Mouse (Mus musculus) brown adipose tissue, adult 24 weeks (tissue): ENCODE measurements around the gene Ppp2r5a. TPM values are rescaled to one million over a fixed set of nuclear protein-coding genes. Genes with fewer than 3 reads are reported as not detected.

ENCODE experiments used
- H3K27ac ChIP-seq: fragments of 200-500 bp; replicated peaks from 2 replicates; pipeline ENCODE4 v1.5.1; 2012; ENCODE audit warnings: low read depth, mild to moderate bottlenecking, low read length
- H3K4me1 ChIP-seq: fragments of 200-500 bp; 2 replicates; pipeline ENCODE4 v1.6.1; 2012; ENCODE audit warnings: low read length, mixed read lengths; ENCODE audit not compliant: control insufficient read depth, insufficient read depth, insufficient read length
- H3K4me3 ChIP-seq: fragments of 200-500 bp; 2 replicates; pipeline ENCODE4 v1.5.1; 2012; ENCODE audit warnings: low read depth, mild to moderate bottlenecking, low read length, moderate library complexity; ENCODE audit not compliant: insufficient read depth
- polyA plus RNA-seq: library from polyadenylated mRNA; stranded (reverse); fragments of >200 nt; gene quantifications from 2 replicates; pipeline ENCODE4 v1.2.4, GENCODE M21; 2012; ENCODE audit not compliant: missing spikeins, insufficient read depth, insufficient read length

Gene Ppp2r5a
- polyA plus RNA-seq, 1 experiment: 923 TPM

DNA sequence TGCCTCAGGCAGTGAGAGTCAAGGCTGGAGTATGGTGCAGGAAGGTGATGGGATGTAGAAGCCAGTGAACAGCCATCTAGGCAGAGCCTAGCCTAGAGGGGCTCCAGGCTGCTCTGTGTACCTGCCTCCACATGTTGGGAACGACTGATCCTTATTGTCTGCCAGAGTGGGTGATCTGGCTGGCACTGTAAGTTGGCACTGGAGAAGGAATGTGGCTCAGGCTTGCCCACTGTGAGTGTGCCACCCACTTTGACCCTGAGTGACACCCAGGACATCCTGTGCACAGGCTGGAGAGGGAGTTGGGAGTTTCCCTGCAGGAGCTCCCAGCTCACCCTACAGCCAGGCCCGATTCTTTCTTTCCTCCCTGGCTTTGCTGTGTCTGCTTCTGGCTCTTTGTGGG lies 63.2 kb downstream of the Ppp2r5a start:
- no peak overlapping the region for H3K4me3 ChIP-seq
- H3K4me1 ChIP-seq: no peaks in the 10 kb centered on the region
- no peak overlapping the region for H3K27ac ChIP-seq

DNA sequence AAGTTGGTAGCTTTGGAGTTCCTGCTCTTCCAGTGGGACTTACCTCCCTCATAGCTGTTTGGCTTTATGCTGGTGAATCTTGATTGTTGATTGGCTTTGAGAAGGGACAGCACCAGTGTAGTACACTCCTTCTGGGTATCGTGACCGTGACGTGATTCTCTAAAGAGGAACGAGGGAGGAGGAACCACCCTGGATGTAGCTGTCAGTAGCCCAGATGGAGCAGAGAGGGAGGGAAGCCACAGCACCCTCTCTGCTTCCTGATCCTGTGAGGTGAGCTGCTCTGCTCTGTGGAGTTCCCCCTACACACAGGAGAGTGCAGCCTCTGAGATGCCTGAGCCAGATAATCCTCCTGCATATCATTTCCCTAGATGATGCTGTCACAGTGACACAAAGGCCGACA lies 68.6 kb downstream of the Ppp2r5a start:
- H3K4me3 ChIP-seq: no peak overlapping the region

DNA sequence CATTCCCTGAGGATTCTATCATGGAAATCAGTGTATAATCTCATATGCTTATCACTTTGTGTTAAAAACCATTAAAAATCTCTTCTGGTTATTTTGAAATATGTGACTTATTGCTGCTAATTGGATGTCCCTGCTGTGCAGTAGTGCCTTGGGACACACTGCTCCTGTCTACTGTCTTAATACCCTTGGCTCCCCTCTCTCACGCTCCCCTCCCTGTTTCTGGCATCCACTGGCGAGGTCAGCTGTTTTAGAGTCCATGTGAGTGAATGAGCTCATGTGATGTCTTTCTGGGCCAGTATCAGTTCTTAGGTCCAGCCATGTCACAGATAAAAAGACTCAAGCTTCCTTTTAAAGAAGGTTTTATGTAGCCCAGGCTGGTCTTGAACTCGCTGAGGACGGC lies 72.7 kb downstream of the Ppp2r5a start:
- Histone ChIP-seq H3K27ac (no peak overlapping the region), H3K4me1 (no peaks in the 10 kb centered on the region; the same call in 1 of the 2 replicates), H3K4me3 (no peak overlapping the region)

More for the DNA sequence above, 68.6 kb downstream of the Ppp2r5a start:
- Histone ChIP-seq H3K4me1 (no peaks in the 10 kb centered on the region), H3K27ac (no peak overlapping the region)

DNA sequence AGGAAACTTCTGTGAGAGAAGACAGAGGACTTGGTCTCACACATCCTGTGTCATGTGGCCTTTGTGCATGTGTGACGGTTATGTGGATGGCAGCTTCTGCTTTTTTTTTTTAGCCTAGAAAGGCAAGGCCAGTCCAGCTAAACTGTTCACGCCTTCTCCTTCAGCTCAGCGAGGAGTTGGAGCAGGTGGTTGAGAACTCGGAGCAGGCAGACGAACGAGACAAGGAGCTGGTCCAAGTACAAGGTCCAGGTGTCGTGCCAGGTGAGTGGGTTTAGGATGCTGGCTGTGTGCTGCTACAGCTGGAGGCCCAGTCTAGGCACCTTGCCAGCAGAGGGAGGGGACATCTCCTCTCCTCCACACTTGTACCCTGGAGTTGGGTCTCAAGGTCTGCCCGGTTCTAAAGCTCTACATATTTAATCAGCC lies 75.0 kb downstream of the Ppp2r5a start:
- Histone ChIP-seq H3K4me3 (no peak overlapping the region), H3K4me1 (no peaks in the 10 kb centered on the region; the same call in 1 of the 2 replicates), H3K27ac (peak overlapping the region; percentile 15; the same call in 1 of the 2 replicates)

DNA sequence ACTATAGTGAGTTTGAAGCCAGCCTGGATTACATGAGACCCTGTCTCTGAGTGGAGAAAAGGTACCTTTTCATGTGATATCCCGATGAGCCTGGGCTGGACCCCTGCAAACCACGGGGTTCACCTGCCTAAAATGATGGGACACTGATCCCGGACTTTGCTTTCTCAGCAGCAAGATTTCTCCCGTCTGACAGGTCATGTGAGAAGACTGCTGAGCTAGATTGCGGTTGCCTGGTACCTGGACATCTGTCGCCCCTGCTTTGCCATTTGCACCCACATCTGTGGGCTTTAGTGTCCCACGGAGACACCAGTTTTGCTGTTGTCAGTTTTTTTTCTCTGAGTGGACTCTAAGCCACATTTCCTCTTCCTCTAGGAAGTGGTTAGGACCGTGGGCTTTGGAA lies 75.8 kb downstream of the Ppp2r5a start:
- Histone ChIP-seq H3K27ac (no peak overlapping the region), H3K4me3 (0 out of 2 replicates have a peak overlapping the region, but pooled peaks have one; percentile 2), H3K4me1 (no peaks in the 10 kb centered on the region; the same call in 1 of the 2 replicates)

DNA sequence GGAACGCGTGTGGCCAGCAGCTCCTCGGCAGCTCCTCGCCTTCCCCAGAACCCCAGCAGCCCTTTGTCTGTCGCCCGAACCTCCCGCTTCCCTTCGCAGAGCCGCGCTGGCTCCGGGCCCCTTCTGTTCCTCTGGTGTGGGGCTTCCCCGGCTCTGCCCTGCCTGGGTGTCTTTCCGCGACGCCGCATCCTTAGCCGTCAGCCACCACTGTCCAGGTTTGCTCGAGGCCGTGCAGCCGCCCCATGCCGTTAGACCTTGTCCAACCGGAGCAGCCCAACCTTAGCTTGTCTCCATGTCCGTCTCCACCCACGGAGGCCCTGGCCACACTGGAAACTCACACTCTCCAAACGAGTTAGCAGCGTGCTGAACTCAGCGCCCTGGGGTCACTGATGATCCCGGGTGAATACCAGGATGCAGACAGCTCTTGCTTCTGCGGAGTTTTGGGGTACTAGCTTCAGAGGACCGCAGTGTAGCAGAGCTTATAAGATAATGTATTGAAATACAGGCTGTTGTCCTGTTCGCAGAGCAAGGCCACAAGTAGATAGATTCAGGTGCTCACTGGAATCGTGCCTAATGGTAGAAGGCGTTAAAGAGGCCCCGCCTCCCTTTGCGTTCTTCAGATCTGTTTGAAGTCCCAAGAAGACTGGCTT lies 76.7 kb downstream of the Ppp2r5a start:
- Histone ChIP-seq H3K4me1 (no peaks in the 10 kb centered on the region; the same call in 1 of the 2 replicates), H3K27ac (no peak overlapping the region), H3K4me3 (peak overlapping the region; percentile 79)

DNA sequence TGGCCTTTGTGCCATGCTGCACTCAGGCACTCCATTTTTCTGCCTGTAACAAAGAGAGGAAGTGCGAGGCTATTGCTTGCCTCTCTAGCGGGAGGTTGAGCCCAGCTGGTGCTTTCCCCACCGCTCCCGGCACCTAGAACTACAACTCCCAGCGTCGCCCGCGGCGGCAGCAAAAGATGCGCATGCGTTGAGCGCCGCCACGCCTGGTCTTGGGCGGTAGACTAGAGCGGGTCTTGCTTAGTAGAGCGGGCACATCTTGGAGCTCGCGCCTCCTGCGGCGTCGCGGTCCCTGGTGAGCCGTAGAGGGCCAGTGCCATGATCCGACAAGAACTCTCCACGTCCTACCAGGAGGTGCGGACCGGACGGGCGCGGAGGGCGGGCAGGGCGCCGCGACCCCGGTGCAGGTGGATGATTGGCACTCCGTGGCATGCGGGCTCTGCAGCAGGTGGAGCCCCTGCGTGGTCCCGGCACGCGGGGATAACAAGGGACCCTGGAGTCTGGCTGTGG lies 77.3 kb downstream of the Ppp2r5a start, which contains the start of gene Tmem206:
Gene Tmem206 (plus strand): TSS at position 187 of the 507 bp plus-strand sequence.
- Histone ChIP-seq H3K4me1 (no peaks in the 10 kb centered on the region; the same call in 1 of the 2 replicates), H3K27ac (no peak within 1 kb of the TSS), H3K4me3 (peak within 1 kb of the TSS; percentile 79)

DNA sequence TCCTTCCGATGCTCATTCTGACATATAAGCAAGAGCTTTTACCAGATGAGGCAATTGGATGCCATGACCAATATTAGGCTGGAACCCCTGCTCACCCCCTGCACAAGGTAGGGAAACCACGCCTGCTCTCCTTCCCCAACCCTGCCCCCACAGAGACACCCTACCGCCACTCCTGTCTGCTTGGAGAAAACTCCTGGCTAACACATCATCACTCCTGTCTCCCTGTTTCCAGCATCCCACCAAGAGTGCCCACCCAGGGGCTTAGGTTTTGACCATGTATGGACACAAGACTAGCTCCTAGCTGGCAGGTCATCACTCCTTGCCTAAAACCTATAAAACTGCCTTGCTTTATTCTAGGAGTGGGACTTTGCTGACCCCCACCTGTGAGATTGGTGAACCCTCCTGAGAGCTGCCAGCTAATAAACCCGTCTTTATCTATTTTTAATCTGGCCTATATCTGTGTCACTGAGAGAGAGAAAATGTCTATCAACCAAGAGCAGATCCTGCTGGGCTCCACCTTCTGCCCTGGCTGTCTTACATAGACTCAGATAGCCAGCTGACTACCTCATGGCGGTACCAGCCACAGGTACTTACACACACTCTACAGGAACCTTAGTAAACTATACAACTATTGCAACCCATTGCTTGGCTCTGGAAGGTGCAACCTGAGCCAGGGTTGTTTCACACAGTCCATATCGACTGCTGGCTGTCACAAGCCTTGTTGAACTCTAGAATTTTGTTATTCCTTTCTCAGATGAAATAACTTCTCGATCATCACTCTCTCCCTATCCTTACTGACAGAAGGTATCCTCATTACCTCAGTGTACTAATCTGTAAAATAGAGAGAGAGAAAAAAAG lies 78.1 kb downstream of the Ppp2r5a start:
- Histone ChIP-seq H3K4me3 (no peak overlapping the region), H3K4me1 (no peaks in the 10 kb centered on the region; the same call in 1 of the 2 replicates), H3K27ac (no peak overlapping the region)

DNA sequence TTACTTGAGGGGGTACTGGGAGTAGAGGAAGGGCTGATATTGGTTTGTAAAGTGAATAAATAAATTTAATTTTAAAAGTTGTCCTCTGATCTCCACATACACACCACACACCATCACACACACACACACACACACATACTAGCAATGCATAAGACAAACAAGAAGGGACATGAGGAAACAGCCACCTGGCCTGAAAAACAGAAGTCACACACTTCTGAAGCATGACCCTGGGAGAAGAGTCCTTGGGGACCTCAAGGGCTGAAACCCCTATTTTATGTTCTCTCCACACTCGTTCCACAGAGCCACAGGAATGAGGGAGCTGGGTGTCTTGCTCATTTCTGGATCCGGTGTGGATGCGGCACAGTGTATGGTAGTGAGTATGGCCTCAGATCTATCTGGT lies 79.7 kb downstream of the Ppp2r5a start:
- Histone ChIP-seq H3K27ac (no peak overlapping the region), H3K4me1 (no peaks in the 10 kb centered on the region; the same call in 1 of the 2 replicates), H3K4me3 (no peak overlapping the region)

DNA sequence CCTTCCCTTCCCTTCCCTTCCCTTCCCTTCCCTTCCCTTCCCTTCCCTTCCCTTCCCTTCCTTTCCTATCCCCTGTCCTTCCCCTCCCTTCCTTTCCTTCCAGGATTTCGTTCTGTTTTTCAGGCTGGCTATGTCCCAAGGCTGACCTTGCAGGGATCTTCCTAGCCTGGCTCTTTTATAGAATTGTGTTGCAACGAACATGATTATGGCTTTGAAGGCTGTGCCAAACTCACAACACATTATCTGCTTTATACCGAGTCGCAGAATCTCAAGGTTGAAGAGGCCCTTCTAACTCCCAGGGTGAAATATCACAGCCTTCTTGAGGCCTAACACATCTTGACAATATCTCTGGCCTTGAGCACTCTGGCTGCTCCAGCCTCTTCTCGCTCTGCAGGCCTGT lies 84.4 kb downstream of the Ppp2r5a start:
- no peak overlapping the region for H3K27ac ChIP-seq
- H3K4me1 ChIP-seq: peaks cover 6% of the 10 kb centered on the region; the same call in 1 of the 2 replicates
- H3K4me3 ChIP-seq: no peak overlapping the region

DNA sequence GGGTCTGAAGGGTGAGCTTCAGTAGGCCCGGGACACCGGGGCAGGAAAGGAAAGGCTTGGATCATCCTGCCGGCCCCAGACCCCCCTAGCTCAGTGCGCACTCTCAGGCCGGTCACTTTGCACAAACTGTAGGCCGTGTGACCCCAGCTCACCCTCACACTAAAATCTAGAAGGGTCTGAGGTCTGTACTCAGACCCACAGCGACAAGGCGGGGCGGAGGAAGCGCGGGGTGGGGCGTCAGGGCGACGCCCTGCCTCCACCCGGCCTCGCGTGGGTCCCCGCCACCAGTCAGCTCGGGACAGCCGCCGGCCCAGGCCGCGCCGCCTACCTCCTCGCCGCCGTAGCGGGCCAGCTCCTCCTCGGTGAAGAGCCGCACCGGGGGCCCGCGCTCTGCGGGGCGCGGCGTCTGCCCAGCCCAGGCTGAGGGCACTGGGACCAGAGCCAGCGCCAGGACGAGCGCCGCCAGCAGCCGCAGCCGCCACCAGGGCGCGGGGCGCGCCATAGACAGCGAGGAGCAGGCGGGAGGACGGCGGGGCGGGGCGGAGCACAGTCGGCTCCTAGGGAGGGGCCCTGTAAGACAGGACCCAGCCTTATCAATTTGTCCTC lies 85.4 kb downstream of the Ppp2r5a start, which contains the start of gene Nenf:
Gene Nenf (minus strand): TSS at position 604 of the 606 bp plus-strand sequence.
- Histone ChIP-seq H3K4me3 (peak within 1 kb of the TSS; percentile 92), H3K27ac (peak within 1 kb of the TSS; percentile 54), H3K4me1 (peaks cover 9% of the 10 kb centered on the region; the same call in 1 of the 2 replicates)

DNA sequence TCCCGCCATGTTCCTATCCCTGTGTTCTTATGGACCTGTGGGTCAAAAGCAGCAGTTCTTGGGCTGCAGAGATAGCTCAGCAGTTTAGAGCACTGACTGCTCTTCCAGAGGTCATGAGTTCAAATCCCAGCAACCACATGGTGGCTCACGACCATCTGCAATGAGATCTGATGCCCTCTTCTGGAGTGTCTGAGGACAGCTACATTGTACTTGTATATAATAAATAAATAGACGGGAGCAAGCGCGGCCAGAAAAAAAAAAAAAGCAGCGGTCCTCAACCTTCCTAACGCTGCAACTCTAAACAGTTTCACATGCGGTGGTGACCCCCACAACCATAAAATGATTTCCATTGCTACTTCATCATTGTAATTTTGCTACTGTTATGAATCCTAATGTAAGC lies 86.3 kb downstream of the Ppp2r5a start:
- Histone ChIP-seq H3K27ac (no peak overlapping the region), H3K4me3 (no peak overlapping the region), H3K4me1 (peaks cover 9% of the 10 kb centered on the region; the same call in 1 of the 2 replicates)

DNA sequence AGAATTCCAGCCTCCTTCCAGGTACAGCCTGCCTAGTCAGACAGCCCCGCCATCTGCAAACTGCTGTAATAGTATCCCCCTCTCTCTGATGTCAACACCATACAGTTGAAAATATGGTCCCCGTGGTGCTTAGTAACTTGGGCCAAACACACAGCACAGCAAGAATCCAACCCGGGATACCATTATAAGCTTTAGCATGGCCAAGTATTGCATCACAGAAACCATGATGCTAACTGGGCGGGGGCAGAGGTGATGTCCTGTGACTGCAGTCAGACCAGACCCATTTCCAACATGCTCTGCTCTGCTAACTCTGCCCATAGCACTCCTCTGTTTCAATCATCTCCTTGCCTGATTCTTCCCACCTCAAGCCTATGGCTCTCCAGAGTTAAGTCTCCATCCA lies 89.1 kb downstream of the Ppp2r5a start:
- H3K27ac ChIP-seq: no peak overlapping the region
- H3K4me3 ChIP-seq: no peak overlapping the region
- H3K4me1 ChIP-seq: peaks cover 9% of the 10 kb centered on the region; the same call in 1 of the 2 replicates

DNA sequence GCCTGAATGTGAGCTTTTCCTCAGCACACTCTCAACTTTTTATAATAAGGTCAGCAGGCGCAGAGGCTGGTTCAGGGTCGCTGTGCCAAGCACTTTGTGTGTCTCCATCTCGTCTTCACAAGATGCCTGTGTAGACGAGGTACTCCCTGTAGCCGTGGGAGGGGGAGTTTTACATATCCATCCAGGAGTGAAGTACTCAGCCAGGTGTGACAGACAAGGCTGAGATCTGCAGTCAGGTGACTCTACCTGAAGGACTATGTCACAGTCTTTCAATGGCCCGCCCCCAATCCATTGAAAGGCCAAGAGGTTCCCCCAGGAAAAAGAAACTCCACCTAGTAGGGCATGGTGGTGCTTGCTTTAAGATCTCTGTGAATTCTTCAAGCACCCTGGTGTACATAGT lies 89.9 kb downstream of the Ppp2r5a start:
- peak overlapping the region; percentile 68 for H3K4me3 ChIP-seq
- peak overlapping the region; percentile 50 for H3K27ac ChIP-seq

DNA sequence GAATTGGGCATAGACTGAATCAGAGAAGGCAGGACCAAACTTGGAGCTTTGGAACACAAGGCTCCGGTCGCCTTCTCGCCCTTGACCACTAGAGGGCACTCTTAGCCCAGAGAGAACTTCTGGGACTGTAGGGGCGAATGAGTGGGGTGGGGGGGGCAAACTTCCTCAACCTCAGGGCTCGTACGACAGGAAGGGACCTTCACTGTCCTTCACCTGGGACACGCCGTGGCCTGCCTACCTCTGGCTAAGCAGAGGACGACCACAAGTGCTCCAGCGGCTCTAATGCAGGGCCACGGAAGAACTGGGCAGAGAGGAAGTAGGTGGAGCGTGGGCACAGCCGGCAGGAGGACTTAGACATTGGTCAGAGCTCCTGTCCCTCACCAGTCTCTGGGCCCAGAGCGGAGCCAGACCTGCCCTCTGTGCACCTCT lies 90.5 kb downstream of the Ppp2r5a start:
- peaks cover 9% of the 10 kb centered on the region; the same call in 1 of the 2 replicates for H3K4me1 ChIP-seq
- peak overlapping the region; percentile 68 for H3K4me3 ChIP-seq
- H3K27ac ChIP-seq: peak overlapping the region; percentile 84

More for the DNA sequence above, 89.9 kb downstream of the Ppp2r5a start:
- H3K4me1 ChIP-seq: peaks cover 9% of the 10 kb centered on the region; the same call in 1 of the 2 replicates
